In the genomic region with DNA sequence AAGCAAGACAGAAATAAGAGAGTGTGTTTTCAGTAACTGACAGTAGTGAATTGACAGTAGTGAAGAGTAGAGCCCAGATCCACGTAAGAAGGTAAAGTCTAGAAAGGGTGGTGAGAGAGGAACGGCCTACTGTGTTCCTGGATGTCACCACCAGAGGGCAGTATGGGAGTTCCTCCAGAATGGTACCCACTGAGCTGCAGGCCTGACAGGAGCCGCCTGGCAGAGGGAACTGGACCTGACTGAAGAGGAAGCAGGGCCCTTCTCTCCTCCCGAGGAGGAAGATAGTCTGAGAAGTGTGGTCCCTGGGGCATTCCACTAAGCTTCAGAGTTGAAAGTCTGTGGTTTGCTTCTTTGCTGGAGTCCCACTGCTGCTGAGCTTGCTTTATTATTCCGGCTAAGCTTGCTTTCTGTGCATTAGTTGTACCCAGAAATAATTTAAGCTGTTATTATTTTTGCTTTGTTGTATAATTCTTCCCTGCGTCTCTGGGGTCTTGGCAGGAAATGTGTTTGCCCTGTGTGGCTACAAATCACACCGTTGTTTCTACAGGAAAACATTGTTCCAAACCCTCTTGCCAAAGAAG, we compare ENCODE assay signal across 8 mouse cellular contexts. TPM values are rescaled to one million over a fixed set of nuclear protein-coding genes. Genes with fewer than 3 reads are reported as not detected.
DNase-seq lines count a peak whose midpoint lies in the region; ATAC-seq and TF ChIP-seq lines count a peak whose summit lies in the region.

No protein-coding gene starts in this region.

- TF ChIP-seq EP300 in lung, postnatal 0 days (IDR thresholded peaks at IDR 0.05), result no peak; the same call in 1 of the 2 replicates

- no peaks in the 10 kb centered on the region for H3K36me3 ChIP-seq in hindbrain, embryonic 11.5 days (ENCODE audit: control insufficient read depth, insufficient read depth, low read length)
- H3K36me3 ChIP-seq in lung, postnatal 0 days (ENCODE audit: insufficient read depth, low read length), result no peaks in the 10 kb centered on the region

- ATAC-seq in hindbrain, embryonic 11.5 days (ENCODE audit: low FRiP score), result peak; percentile 43; the same call in 1 of the 2 replicates
- peak; percentile 93 for ATAC-seq in lung, postnatal 0 days

- WGBS in hindbrain, embryonic 11.5 days, result 34% methylated on average over 7 of the region's 7 CpGs
- WGBS in lung, postnatal 0 days, result 22% methylated on average over 7 of the region's 7 CpGs

- H3K27ac ChIP-seq in hindbrain, embryonic 11.5 days (ENCODE audit: low read depth, low read length), result no peak overlapping the region
- H3K27ac ChIP-seq in lung, postnatal 0 days (ENCODE audit: low read length), result no peak overlapping the region

- no peak overlapping the region for H3K4me2 ChIP-seq in hindbrain, embryonic 11.5 days (replicated peaks; ENCODE audit: low read depth, low read length)
- H3K4me2 ChIP-seq in lung, postnatal 0 days (replicated peaks; ENCODE audit: low read depth, low read length), result no peak overlapping the region

- H3K9me3 ChIP-seq in hindbrain, embryonic 11.5 days (ENCODE audit: control insufficient read depth, low read length), result no peaks in the 10 kb centered on the region
- H3K9me3 ChIP-seq in lung, postnatal 0 days (ENCODE audit: low read length), result no peaks in the 10 kb centered on the region

- peak; percentile 84 for DNase-seq in MN1 (ENCODE audit: low spot score)
- DNase-seq in cerebellum, adult 8-10 months, result peak; percentile 86
- DNase-seq in frontal cortex, postnatal 10 days (ENCODE audit: low spot score in 2 of 2), result peak; percentile 45 to 72
- DNase-seq in hindbrain, embryonic 11.5 days (ENCODE audit: low spot score), result peak; percentile 91
- DNase-seq in layer of hippocampus, postnatal 10 days (ENCODE audit: low spot score in 2 of 2), result peak; percentile 80 to 84
- DNase-seq in lung, postnatal 0 days (ENCODE audit: low spot score), result peak; percentile 91
- DNase-seq in retina, adult 2 months (ENCODE audit: low read depth, low spot score), result peak; percentile 65
- peak; percentile 87 for DNase-seq in thymus, postnatal 14 days

- H3K4me1 ChIP-seq in hindbrain, embryonic 11.5 days (replicated peaks; ENCODE audit: control insufficient read depth, insufficient read depth, low read length), result no peaks in the 10 kb centered on the region
- H3K4me1 ChIP-seq in lung, postnatal 0 days (ENCODE audit: insufficient read depth, low read depth, low read length), result no peaks in the 10 kb centered on the region

- H3K27me3 ChIP-seq in hindbrain, embryonic 11.5 days (ENCODE audit: control insufficient read depth, insufficient read depth, low read length), result no peaks in the 10 kb centered on the region
- H3K27me3 ChIP-seq in lung, postnatal 0 days (replicated peaks; ENCODE audit: insufficient read depth, low read length), result no peaks in the 10 kb centered on the region

- peak; percentile 96 for TF ChIP-seq CTCF in lung, postnatal 0 days (IDR thresholded peaks at IDR 0.05)

- H3K9ac ChIP-seq in hindbrain, embryonic 11.5 days (ENCODE audit: low read depth, low read length), result no peak overlapping the region
- H3K9ac ChIP-seq in lung, postnatal 0 days (replicated peaks; ENCODE audit: low read depth), result no peak overlapping the region

- H3K4me3 ChIP-seq in hindbrain, embryonic 11.5 days (ENCODE audit: low read depth, low read length), result no peak overlapping the region
- no peak overlapping the region for H3K4me3 ChIP-seq in lung, postnatal 0 days (ENCODE audit: low read depth, low read length)

RNA-seq across cellular contexts. Expression of a gene that starts 10.3 kb away (rescaled TPM):
- 44.1 and 45.5 TPM in 2 replicates for polyA plus RNA-seq in hindbrain, embryonic 11.5 days (2014; fragmentation: Nextera tagmentation; extraction: Ambion mirVana)
- 10 to 100 TPM; 15.6 TPM for total RNA-seq in layer of hippocampus, postnatal 10 days (2021)
- polyA plus RNA-seq in lung, postnatal 0 days (2015; fragmentation: Nextera tagmentation; extraction: Ambion mirVana), result 62.2 and 64.1 TPM in 2 replicates

RNA-seq across cellular contexts. Expression of a gene that starts 17.7 kb away (rescaled TPM):
- polyA plus RNA-seq in hindbrain, embryonic 11.5 days (2014; fragmentation: Nextera tagmentation; extraction: Ambion mirVana), result 19.0 and 26.0 TPM in 2 replicates
- 10 to 100 TPM; 19.7 to 20.7 TPM for total RNA-seq in layer of hippocampus, postnatal 10 days (2021)
- 26.7 and 30.6 TPM in 2 replicates for polyA plus RNA-seq in lung, postnatal 0 days (2015; fragmentation: Nextera tagmentation; extraction: Ambion mirVana)

RNA-seq across cellular contexts. Expression of a gene that starts 27.7 kb away (rescaled TPM):
- polyA plus RNA-seq in hindbrain, embryonic 11.5 days (2014; fragmentation: Nextera tagmentation; extraction: Ambion mirVana), result 26.4 and 27.1 TPM in 2 replicates
- total RNA-seq in layer of hippocampus, postnatal 10 days (2021), result 10 to 100 TPM; 43.2 to 53.0 TPM
- polyA plus RNA-seq in lung, postnatal 0 days (2015; fragmentation: Nextera tagmentation; extraction: Ambion mirVana), result 11.8 and 12.3 TPM in 2 replicates

RNA-seq across cellular contexts. Expression of a gene that starts 39.4 kb away (rescaled TPM):
- 139 and 155 TPM in 2 replicates for polyA plus RNA-seq in hindbrain, embryonic 11.5 days (2014; fragmentation: Nextera tagmentation; extraction: Ambion mirVana)
- 10 to 100 TPM; 53.6 to 55.7 TPM for total RNA-seq in layer of hippocampus, postnatal 10 days (2021)
- 63.5 and 74.9 TPM in 2 replicates for polyA plus RNA-seq in lung, postnatal 0 days (2015; fragmentation: Nextera tagmentation; extraction: Ambion mirVana)
